Mouse (Mus musculus): ENCODE measurements at regions not wholly inside any gene's neighbourhood (a gene's known extent, or its start where the extent isn't known, plus 50 kb on each side); places are given as distances from the start of the nearest gene placed in this dataset.

DNA sequence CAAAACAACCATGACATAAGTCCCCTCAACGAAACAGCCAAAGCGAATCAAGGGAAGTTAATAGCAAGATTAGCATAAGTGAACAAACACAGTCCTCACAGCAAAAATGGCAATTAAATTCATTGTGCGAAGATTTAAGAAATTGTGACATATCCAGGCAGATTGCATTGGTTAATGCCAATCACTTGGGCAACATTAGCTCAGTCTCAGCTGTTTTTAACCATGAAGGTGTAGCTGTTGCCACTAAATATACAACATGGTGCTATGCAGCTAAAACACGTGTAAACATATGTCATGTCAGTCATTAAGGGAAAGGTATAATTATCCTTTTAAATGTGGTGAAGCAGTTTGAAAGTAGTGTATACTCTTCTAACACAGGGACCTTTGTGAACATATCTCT is 482.8 kb upstream of the Tle4 start:
- 81% methylated on average over 4 of the region's 4 CpGs for WGBS
- no peaks in the 10 kb centered on the region for H3K27me3 ChIP-seq (ENCODE audit: insufficient read depth, poor library complexity, severe bottlenecking)
- no peaks in the 10 kb centered on the region for H3K4me1 ChIP-seq
- no peaks in the 10 kb centered on the region for H3K36me3 ChIP-seq
- no peak for DNase-seq (ENCODE audit: low spot score)
- H3K4me3 ChIP-seq: no peak overlapping the region
- no peak overlapping the region for H3K27ac ChIP-seq
- no peaks in the 10 kb centered on the region for H3K9me3 ChIP-seq

DNA sequence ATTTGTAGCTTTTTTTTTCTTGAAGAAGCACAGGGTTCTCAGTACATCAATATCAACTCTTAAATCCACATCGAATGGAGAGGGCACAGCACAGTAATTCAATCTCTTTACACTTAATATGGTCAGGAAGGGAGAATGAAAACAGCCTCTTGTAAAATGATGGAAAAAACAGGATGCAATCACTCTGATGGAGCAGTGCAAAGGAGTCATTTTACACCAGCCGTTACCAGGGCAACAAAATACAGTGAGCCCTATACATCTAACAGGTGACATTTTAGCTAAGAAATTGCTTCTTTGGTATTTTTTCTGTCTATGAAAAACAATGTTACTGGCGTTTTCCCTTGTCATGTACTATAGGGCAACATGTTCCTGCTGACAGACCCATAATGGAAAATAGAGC is 459.9 kb upstream of the Tle4 start:
- Histone ChIP-seq H3K4me1 (0 out of 2 replicates have a peak, but pooled peaks cover 2% of the 10 kb centered on the region), H3K4me3 (no peak overlapping the region), H3K27me3 (ENCODE audit: insufficient read depth, poor library complexity, severe bottlenecking) (no peaks in the 10 kb centered on the region), H3K9me3 (no peaks in the 10 kb centered on the region), H3K36me3 (no peaks in the 10 kb centered on the region), H3K27ac (no peak overlapping the region)
- 81% methylated on average over 3 of the region's 3 CpGs for WGBS
- DNase-seq (ENCODE audit: low spot score): no peak

DNA sequence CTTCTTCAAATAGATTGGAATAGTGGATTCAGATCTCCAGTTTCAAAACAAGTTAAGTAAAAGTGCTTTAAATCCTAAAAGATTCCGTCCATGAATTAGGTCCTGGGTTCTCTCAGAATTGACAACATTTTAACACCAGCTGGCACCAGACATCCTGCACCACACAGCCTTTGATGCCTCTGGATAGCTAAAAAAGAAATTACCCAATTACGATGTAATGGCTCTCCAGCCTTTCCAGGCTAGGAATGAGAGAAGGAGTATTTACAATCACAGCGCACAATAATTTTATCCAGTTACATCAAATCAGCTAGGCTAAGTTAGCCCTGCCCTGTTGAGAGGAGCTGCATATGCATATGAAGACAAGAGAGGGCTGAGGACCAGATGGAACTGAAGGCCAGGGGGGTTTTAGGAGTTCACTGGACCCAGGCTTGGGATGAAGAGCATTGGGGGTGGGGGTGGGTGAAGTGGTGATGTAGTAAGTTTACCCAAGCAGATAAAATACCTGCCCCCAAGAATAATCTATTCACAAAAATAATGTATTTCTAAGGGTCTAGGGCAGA is 455.8 kb upstream of the Tle4 start:
- Histone ChIP-seq H3K27ac (no peak overlapping the region), H3K36me3 (no peaks in the 10 kb centered on the region), H3K4me3 (no peak overlapping the region), H3K9me3 (no peaks in the 10 kb centered on the region), H3K4me1 (0 out of 2 replicates have a peak, but pooled peaks cover 2% of the 10 kb centered on the region), H3K27me3 (ENCODE audit: insufficient read depth, poor library complexity, severe bottlenecking) (no peaks in the 10 kb centered on the region)
- 62% methylated on average over 3 of the region's 3 CpGs for WGBS
- DNase-seq (ENCODE audit: low spot score): no peak

DNA sequence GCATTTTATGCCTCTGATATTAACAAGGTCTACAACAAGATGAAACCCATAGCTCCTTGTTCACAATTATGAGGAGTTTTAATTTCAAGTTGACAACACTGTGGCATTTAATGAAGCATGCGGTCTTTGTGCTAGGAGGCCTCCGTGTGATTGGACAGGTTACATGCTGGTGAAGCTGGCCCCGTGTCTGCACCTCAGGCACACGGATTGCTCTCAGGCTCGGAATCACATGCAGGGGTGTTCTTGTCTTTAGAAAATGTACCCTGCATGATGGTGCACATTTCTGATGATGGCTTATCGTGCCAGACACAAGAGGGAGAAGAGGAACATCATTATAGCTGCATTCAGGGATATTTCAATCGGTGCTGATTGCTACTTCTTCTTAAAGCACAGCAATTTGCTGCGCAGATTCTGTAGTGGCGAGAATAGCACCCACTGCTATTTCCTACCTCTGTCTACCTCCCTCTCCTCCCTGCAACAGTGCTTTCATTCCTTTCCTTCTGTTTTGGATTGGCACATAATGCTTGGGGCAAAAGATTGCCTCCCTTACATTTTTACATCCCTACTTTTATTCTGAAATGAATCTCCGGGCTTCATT is 454.9 kb upstream of the Tle4 start:
- Histone ChIP-seq H3K4me1 (0 out of 2 replicates have a peak, but pooled peaks cover 2% of the 10 kb centered on the region), H3K27me3 (ENCODE audit: insufficient read depth, poor library complexity, severe bottlenecking) (no peaks in the 10 kb centered on the region), H3K9me3 (no peaks in the 10 kb centered on the region), H3K27ac (no peak overlapping the region), H3K4me3 (no peak overlapping the region), H3K36me3 (no peaks in the 10 kb centered on the region)
- WGBS: 88% methylated on average over 10 of the region's 10 CpGs
- DNase-seq (ENCODE audit: low spot score): no peak

DNA sequence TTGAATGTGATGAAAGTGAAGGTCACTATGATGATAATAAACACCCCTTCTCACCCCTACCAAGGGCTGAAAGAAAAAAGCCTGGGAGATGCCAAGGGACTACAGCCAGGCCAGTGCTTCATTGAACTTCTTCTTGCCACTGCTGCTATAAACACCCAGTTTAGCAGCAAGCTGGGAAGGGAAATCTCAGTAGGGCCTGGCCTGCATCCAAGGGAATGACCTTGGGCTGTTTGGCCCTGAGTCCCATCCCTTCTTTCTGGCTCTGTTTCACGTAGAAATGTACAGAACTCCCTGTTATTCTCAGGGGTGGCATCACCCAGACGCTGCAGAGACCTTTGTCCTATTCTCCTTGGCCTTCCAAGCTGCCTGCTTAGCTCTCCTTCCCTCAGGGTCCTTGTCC is 450.0 kb upstream of the Tle4 start:
- no peak for DNase-seq (ENCODE audit: low spot score)
- peaks cover 4% of the 10 kb centered on the region; the same call in 1 of the 2 replicates for H3K27me3 ChIP-seq (ENCODE audit: insufficient read depth, poor library complexity, severe bottlenecking)
- H3K9me3 ChIP-seq: no peaks in the 10 kb centered on the region
- WGBS: 67% methylated on average over 2 of the region's 2 CpGs
- H3K36me3 ChIP-seq: no peaks in the 10 kb centered on the region
- no peaks in the 10 kb centered on the region for H3K4me1 ChIP-seq
- no peak overlapping the region for H3K27ac ChIP-seq
- no peak overlapping the region for H3K4me3 ChIP-seq

DNA sequence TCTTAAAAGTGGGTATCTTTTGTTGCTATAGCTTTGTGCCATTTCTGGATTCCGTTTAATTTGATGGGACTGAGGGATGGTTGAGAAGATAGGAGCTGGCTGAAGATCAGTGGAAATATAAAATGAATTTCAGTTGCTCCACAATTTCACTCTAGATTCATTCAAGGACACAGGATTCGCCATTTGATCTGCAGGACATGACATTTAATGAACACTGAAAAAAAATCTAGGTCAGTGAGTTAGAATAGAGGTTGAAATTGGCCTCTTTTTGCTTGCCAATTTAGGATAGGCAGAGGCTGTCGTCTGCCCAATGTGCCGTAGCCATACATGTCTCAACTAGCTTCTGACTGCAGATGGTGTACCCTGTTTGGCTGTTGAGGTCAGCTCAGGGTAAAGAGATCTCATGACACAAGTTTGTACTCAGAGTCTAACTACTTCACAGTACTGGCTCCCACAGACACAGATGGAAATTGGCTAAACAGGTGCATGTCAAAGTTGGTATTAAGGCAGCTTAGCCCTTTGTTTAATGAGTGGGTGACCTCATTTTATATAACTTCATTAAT is 449.5 kb upstream of the Tle4 start:
- no peak overlapping the region for H3K4me3 ChIP-seq
- H3K9me3 ChIP-seq: no peaks in the 10 kb centered on the region
- H3K4me1 ChIP-seq: no peaks in the 10 kb centered on the region
- WGBS: 80% methylated on average over 4 of the region's 4 CpGs
- no peak overlapping the region for H3K27ac ChIP-seq
- DNase-seq (ENCODE audit: low spot score): no peak
- no peaks in the 10 kb centered on the region for H3K36me3 ChIP-seq
- peaks cover 5% of the 10 kb centered on the region; the same call in 1 of the 2 replicates for H3K27me3 ChIP-seq (ENCODE audit: insufficient read depth, poor library complexity, severe bottlenecking)

DNA sequence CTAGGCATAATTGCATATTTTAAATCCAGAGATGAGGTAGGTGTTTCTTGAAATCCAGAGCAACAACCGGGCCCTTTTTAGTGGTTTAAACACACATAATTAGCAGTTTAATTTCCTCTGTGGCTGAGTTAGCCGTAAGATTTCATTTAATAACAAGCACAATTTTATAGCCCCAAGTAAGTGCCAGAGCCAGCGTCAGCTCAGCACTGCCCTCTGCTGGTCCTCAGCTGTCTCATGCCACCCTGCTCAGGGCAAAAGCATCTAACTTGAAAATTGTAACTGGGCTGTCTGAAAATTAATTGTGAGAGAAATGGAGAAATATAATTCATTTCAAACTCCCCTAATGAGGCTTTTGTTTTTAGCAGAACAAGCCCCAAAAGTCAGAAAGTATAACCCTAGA is 437.7 kb upstream of the Tle4 start:
- Histone ChIP-seq H3K4me1 (no peaks in the 10 kb centered on the region), H3K36me3 (no peaks in the 10 kb centered on the region), H3K27ac (no peak overlapping the region), H3K27me3 (ENCODE audit: insufficient read depth, poor library complexity, severe bottlenecking) (peaks cover 3% of the 10 kb centered on the region; the same call in 1 of the 2 replicates), H3K4me3 (no peak overlapping the region), H3K9me3 (no peaks in the 10 kb centered on the region)
- WGBS: 23% methylated on average over 3 of the region's 3 CpGs
- no peak for DNase-seq (ENCODE audit: low spot score)

DNA sequence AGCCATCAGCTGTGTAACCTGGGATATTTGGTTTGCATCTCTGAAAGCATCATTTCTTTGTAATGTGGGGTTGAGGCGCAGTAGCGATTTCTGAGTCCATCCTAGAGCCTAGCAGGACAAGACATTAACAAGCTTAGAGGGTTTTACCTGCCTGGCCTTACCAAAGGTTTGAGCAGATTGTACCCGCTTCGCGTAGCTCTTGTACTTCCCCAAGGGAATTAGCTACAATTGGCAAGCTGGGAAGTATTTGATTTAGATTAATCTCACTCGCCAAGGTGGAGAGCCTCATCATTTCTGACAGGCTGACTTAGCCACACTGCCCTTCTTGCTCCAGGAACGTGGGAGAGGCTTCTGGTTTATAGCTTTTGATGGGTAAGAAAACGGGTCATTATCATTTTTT is 436.1 kb upstream of the Tle4 start:
- Histone ChIP-seq H3K27ac (no peak overlapping the region), H3K4me1 (no peaks in the 10 kb centered on the region), H3K27me3 (ENCODE audit: insufficient read depth, poor library complexity, severe bottlenecking) (peaks cover 3% of the 10 kb centered on the region; the same call in 1 of the 2 replicates), H3K9me3 (no peaks in the 10 kb centered on the region), H3K4me3 (no peak overlapping the region), H3K36me3 (no peaks in the 10 kb centered on the region)
- 74% methylated on average over 8 of the region's 8 CpGs for WGBS
- DNase-seq (ENCODE audit: low spot score): no peak

DNA sequence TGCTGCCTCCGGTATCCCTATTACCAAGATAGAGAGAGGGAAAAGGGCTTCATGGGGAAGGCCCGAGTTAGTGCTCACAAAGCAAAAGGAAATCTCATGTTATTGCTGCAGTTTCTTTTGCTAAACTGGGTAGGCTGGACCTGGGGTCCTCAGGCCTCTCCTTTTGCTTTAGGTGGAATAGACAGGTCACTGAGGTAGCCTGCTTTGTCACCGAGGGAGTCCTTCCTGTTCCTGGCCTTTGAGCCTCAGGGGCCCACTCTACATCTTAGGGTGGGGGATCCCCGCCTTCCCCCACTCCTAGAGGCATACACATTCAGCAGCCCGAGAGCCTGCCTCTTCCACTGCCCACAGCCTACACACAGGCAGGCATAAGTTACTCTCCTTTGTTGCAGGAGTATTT is 435.5 kb upstream of the Tle4 start:
- H3K27ac ChIP-seq: no peak overlapping the region
- no peak for DNase-seq (ENCODE audit: low spot score)
- H3K4me3 ChIP-seq: no peak overlapping the region
- H3K27me3 ChIP-seq (ENCODE audit: insufficient read depth, poor library complexity, severe bottlenecking): peaks cover 3% of the 10 kb centered on the region; the same call in 1 of the 2 replicates
- no peaks in the 10 kb centered on the region for H3K4me1 ChIP-seq
- no peaks in the 10 kb centered on the region for H3K36me3 ChIP-seq
- 69% methylated on average over 5 of the region's 5 CpGs for WGBS
- H3K9me3 ChIP-seq: no peaks in the 10 kb centered on the region

DNA sequence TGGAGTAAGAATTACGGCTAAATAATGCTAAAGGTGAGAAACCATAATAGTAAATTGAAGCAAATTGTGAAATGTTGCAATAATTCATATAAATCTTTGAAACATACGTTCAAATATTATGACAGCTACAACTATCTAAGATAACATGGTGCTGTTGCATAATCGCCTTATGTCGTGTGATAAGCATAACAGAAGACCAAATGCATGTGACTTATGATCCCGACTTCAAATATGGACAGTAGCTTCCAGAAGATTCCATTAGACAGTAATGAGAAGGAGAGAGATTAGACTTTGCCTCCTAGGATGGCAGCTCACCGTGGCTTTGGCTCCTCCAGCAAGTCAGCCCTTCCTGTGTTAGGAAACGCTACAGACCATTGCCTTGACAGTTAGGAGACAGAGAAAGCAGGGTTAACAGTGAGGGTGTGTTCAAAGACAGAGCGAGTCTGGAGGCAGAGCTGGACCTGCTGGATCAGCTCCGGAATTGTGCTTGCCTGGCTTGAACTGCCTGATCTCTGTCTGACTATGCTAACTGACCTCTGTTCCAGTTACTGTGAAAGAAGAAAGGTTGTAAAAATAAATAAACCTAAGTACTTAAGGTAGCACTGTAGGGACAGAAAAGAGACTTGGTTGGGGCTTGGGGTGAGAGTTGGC is 434.6 kb upstream of the Tle4 start:
- 77% methylated on average over 9 of the region's 9 CpGs for WGBS
- DNase-seq (ENCODE audit: low spot score): no peak
- Histone ChIP-seq H3K27ac (no peak overlapping the region), H3K9me3 (no peaks in the 10 kb centered on the region), H3K36me3 (no peaks in the 10 kb centered on the region), H3K4me1 (no peaks in the 10 kb centered on the region), H3K27me3 (ENCODE audit: insufficient read depth, poor library complexity, severe bottlenecking) (peaks cover 3% of the 10 kb centered on the region; the same call in 1 of the 2 replicates), H3K4me3 (no peak overlapping the region)

DNA sequence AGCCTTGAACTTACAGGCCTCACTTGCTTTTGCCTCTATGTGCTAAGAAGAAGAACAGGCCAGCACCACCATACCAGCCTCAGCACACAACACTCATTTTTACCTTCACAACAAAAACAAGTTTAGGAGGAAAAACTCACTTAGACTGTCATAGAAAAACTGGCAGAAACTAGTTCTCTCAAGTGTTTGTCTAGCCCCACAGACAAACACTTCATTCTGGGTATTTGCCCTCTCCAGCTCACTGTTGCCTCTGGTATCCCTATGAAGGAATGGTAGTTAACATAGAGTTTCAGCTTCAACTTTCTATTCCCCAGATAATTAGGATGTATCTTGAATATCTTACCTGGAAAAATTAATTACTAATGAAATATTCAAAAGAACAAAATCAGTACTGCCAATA is 433.6 kb upstream of the Tle4 start:
- H3K9me3 ChIP-seq: no peaks in the 10 kb centered on the region
- H3K4me1 ChIP-seq: no peaks in the 10 kb centered on the region
- H3K4me3 ChIP-seq: no peak overlapping the region
- no peak for DNase-seq (ENCODE audit: low spot score)
- H3K27me3 ChIP-seq (ENCODE audit: insufficient read depth, poor library complexity, severe bottlenecking): no peaks in the 10 kb centered on the region; the same call in 1 of the 2 replicates
- H3K27ac ChIP-seq: no peak overlapping the region
- no peaks in the 10 kb centered on the region for H3K36me3 ChIP-seq

DNA sequence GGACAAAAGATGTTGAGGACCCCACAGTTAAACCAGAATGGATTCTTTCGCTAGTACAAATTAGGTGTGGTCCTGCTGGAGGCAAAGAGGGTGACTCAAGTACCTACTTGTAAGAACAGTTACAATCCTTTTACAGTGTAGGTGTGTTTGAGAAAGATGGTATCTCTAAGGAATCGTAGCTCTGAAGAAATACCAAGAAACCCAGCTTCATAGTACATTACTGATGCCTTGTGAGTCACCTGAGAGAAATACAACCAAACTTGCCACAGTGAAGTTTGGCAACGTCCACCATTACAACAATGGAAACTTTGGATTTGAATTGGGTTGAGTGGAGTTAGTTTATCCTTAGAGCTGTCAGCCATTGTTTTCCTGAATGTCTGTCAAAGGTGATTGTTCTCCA is 405.7 kb upstream of the Tle4 start:
- no peaks in the 10 kb centered on the region for H3K36me3 ChIP-seq
- no peak for DNase-seq (ENCODE audit: low spot score)
- H3K27ac ChIP-seq: no peak overlapping the region
- no peaks in the 10 kb centered on the region for H3K4me1 ChIP-seq
- no peak overlapping the region for H3K4me3 ChIP-seq
- WGBS: 71% methylated on average over 3 of the region's 3 CpGs
- H3K9me3 ChIP-seq: no peaks in the 10 kb centered on the region
- no peaks in the 10 kb centered on the region for H3K27me3 ChIP-seq (ENCODE audit: insufficient read depth, poor library complexity, severe bottlenecking)

DNA sequence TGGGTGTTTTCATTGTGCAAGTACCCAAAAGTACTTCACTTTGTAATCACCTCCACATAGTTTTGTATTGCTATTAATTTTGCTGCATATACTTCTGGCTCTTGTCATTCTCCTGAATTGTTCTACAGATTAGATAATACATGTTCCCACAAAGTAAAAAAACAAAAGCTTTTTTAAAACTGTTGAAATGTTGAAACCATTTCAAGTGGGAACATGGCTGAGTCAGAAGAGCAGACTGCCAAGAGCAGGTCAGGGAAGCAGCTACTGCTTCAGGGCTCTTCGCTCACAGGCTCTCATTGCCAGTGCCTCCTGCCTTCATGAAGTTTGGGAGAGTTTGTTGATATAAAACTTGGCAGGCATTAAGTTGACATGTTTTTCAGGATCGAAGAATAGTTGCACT is 395.5 kb upstream of the Tle4 start:
- no peak for DNase-seq (ENCODE audit: low spot score)
- Histone ChIP-seq H3K27me3 (ENCODE audit: insufficient read depth, poor library complexity, severe bottlenecking) (no peaks in the 10 kb centered on the region), H3K9me3 (no peaks in the 10 kb centered on the region), H3K36me3 (no peaks in the 10 kb centered on the region), H3K4me3 (no peak overlapping the region), H3K27ac (no peak overlapping the region), H3K4me1 (no peaks in the 10 kb centered on the region)
- WGBS: 79% methylated on average over 2 of the region's 2 CpGs
